Mouse (Mus musculus) left cerebral cortex, adult 18-20 months (tissue): Measurements from ENCODE around the gene Cyb5r4. TPM values are rescaled to one million over a fixed set of nuclear protein-coding genes. Genes with fewer than 3 reads are reported as not detected.
"Not testable (repeated sequence)": the region's sequence is repeated elsewhere in the genome, so short reads cannot be mapped to it uniquely, and the experiment has no call there.

Experiments used
- DNase-seq, 2 experiments: peaks; one replicate each; pipeline ENCODE4 v3.0.0; 2021 to 2022; ENCODE audit warnings: low spot score in 2 of 2, mixed read lengths in 1 of 2
- total RNA-seq, 2 experiments: library from RNA; stranded (reverse); gene quantifications; 2 replicates each; pipeline ENCODE4 v1.2.3; 2021

Cyb5r4 gene
- total RNA-seq, 2 experiments from 2014 or later = 36.1 to 37.9 TPM

- peak; percentile 60 to 70 for DNase-seq
These were observed 6.4 kb upstream of the Cyb5r4 start, which contains the start of gene Ripply2 for GRCm38 (mm10) chr9:87015288-87015937. Gene Ripply2 (plus strand): TSS chr9:87015537.

- DNase-seq = peak in 1 of 2 experiments; percentile 24
These were observed 5.9 kb upstream of the Cyb5r4 start for GRCm38 (mm10) chr9:87015938-87016294.

GRCm38 (mm10) chr9:87025764-87026163 is 4.0 kb downstream of the Cyb5r4 start:
- DNase-seq = no peak

- DNase-seq = peak; percentile 63 to 80
These were observed 5.7 kb downstream of the Cyb5r4 start for GRCm38 (mm10) chr9:87027423-87028084.

GRCm38 (mm10) chr9:87032196-87032595 is 10.4 kb downstream of the Cyb5r4 start:
- DNase-seq = no peak

- no peak for DNase-seq
These were observed 13.2 kb downstream of the Cyb5r4 start for GRCm38 (mm10) chr9:87034831-87035580.

GRCm38 (mm10) chr9:87049425-87049824 is 27.6 kb downstream of the Cyb5r4 start:
- no peak for DNase-seq

GRCm38 (mm10) chr9:87055547-87056235 is 33.9 kb downstream of the Cyb5r4 start:
- peak; percentile 10 to 17 for DNase-seq

GRCm38 (mm10) chr9:87062337-87062736 is 40.5 kb downstream of the Cyb5r4 start:
- no peak for DNase-seq

GRCm38 (mm10) chr9:87068160-87068559 is 46.3 kb downstream of the Cyb5r4 start:
- DNase-seq = no peak

GRCm38 (mm10) chr9:87071566-87071965 is 49.8 kb downstream of the Cyb5r4 start:
- not testable (repeated sequence) for DNase-seq

- DNase-seq = no peak
These were observed 56.1 kb downstream of the Cyb5r4 start for GRCm38 (mm10) chr9:87077919-87078318.

- no peak for DNase-seq
These were observed 57.7 kb downstream of the Cyb5r4 start for GRCm38 (mm10) chr9:87079511-87079910.

GRCm38 (mm10) chr9:87086991-87087390 is 65.2 kb downstream of the Cyb5r4 start:
- DNase-seq = no peak

GRCm38 (mm10) chr9:87097989-87098388 is 76.2 kb downstream of the Cyb5r4 start:
- DNase-seq = peak; percentile 44 to 51

GRCm38 (mm10) chr9:87115019-87115418 is 93.2 kb downstream of the Cyb5r4 start:
- DNase-seq = no peak

- no peak for DNase-seq
These were observed 93.7 kb downstream of the Cyb5r4 start for GRCm38 (mm10) chr9:87115456-87115931.

- no peak for DNase-seq
These were observed 94.2 kb downstream of the Cyb5r4 start for GRCm38 (mm10) chr9:87115978-87116377.

- DNase-seq = no peak
These were observed 97.2 kb downstream of the Cyb5r4 start for GRCm38 (mm10) chr9:87118996-87119395.

- no peak for DNase-seq
These were observed 100.2 kb downstream of the Cyb5r4 start for GRCm38 (mm10) chr9:87121956-87122493.

- not testable (repeated sequence) for DNase-seq
These were observed 105.2 kb downstream of the Cyb5r4 start for GRCm38 (mm10) chr9:87127046-87127445.
